Mouse (Mus musculus): ENCODE results near the gene Gm20388. TPM values are rescaled to one million over a fixed set of nuclear protein-coding genes. Genes with fewer than 3 reads are reported as not detected.
A peak's percentile ranks its signal among the peaks of the same experiment; 100 is the strongest.

The Gm20388 gene
- total RNA-seq, 1 experiment, result 27.0 TPM

DNA sequence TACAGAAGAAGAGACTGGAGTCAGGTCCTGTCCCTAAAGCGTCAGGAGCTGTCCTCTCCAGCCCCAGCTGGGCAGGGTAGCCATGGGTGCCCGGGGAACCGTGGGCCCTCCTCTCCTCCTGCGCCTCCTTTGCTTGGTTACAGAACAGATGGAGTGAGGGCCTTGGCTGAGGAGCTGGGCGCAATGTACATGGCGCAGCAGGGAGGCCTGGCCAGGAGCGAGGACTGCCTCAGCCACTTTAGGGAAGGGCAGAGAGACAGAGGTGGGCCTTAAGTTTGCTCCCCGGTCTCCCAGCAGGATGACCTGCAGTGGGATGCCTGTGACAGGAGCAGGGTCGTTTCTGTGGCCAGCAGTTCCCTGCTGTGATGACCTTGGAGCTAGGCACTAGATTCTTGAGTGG, 381.0 kb downstream of the Gm20388 start:
- peaks cover 0 to 21% of the 10 kb centered on the region in 2 experiments; a peak in 1 of 4 replicates for H3K4me1 ChIP-seq (ENCODE audit: control insufficient read depth in 2 of 2, insufficient read depth in 2 of 2, low read length in 2 of 2, poor library complexity in 1 of 2)
- H3K36me3 ChIP-seq (ENCODE audit: control insufficient read depth, insufficient read depth, low read length, poor library complexity, severe bottlenecking), result no peaks in the 10 kb centered on the region
- H3K9ac ChIP-seq (ENCODE audit: insufficient read depth, low read depth, low read length, poor library complexity, severe bottlenecking), result no peak overlapping the region
- no peaks in the 10 kb centered on the region for H3K9me3 ChIP-seq (ENCODE audit: control insufficient read depth, insufficient read depth, low read depth, low read length)
- DNase-seq (ENCODE audit: low read depth, low spot score), result no peak
- in situ Hi-C loops (cut with MboI; ENCODE audit: low sequenced_read_pairs in 2 of 2, unreplicated experiment in 2 of 2), result no loop called here
- H3K27ac ChIP-seq (ENCODE audit: insufficient read depth, low read depth, low read length, poor library complexity, severe bottlenecking), result no peak overlapping the region
- TF ChIP-seq ZC3H11A (IDR thresholded peaks at IDR 0.05; ENCODE audit: borderline replicate concordance, low read depth, low read length), result no peak
- no peak for TF ChIP-seq MAFK (IDR thresholded peaks at IDR 0.05; ENCODE audit: insufficient read depth, low read depth, low read length)
- TF ChIP-seq CHD2 (IDR thresholded peaks at IDR 0.05; ENCODE audit: low read depth, low read length), result no peak
- TF ChIP-seq ZNF384 (IDR thresholded peaks at IDR 0.05; ENCODE audit: low read depth, low read length), result no peak
- TF ChIP-seq HCFC1 (IDR thresholded peaks at IDR 0.05; ENCODE audit: borderline replicate concordance, insufficient read depth, low read length), result no peak
- H3K4me3 ChIP-seq (ENCODE audit: insufficient read depth in 1 of 2, low read depth in 1 of 2, low read length in 2 of 2, poor library complexity in 1 of 2, severe bottlenecking in 1 of 2), result no peak overlapping the region

DNA sequence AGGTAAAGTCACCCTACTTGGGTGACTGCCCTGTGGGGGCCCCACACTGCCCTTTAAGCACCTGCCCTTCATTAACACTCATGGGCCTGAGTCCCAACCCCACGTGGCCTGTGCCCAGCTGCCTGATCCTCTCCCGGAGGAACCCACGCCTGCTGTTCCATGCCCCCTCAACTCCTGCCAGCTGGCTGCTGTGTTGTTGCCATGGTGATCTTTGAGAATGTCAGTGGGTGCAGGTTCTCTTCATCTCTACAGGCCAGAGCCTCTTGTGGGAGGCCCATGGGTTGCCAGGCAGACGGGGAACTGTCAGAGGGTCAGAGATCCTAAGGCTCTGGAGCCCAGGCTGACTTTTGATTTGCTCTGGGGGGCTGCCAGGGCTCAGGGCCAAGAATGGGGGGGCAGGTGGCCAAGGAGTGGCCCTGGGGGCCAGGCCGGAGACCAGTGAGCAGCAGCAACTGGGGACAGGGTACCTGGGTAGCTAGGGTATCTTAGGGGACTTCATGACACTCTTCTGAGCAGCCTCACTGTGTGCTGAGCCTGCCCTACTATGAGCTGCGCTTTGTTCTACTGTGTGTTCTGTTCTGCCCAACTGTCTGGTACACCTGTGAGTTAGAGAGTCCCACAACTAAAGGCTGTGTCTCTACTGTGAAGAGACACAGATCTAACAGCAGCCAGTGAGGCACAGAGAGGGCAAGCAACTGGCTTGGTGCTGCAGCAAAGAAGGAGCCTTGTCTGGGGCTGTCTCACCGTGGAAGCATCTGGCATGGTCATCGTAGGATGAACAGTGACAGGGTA, 381.9 kb downstream of the Gm20388 start:
- TF ChIP-seq ZNF384 (IDR thresholded peaks at IDR 0.05; ENCODE audit: low read depth, low read length) (no peak), HCFC1 (IDR thresholded peaks at IDR 0.05; ENCODE audit: borderline replicate concordance, insufficient read depth, low read length) (no peak), CHD2 (IDR thresholded peaks at IDR 0.05; ENCODE audit: low read depth, low read length) (no peak), MAFK (IDR thresholded peaks at IDR 0.05; ENCODE audit: insufficient read depth, low read depth, low read length) (no peak), ZC3H11A (IDR thresholded peaks at IDR 0.05; ENCODE audit: borderline replicate concordance, low read depth, low read length) (no peak)
- DNase-seq (ENCODE audit: low read depth, low spot score), result no peak
- no peak overlapping the region for H3K27ac ChIP-seq (ENCODE audit: insufficient read depth, low read depth, low read length, poor library complexity, severe bottlenecking)
- peaks cover 0 to 21% of the 10 kb centered on the region in 2 experiments; a peak in 1 of 4 replicates for H3K4me1 ChIP-seq (ENCODE audit: control insufficient read depth in 2 of 2, insufficient read depth in 2 of 2, low read length in 2 of 2, poor library complexity in 1 of 2)
- H3K9me3 ChIP-seq (ENCODE audit: control insufficient read depth, insufficient read depth, low read depth, low read length), result no peaks in the 10 kb centered on the region
- no peak overlapping the region for H3K4me3 ChIP-seq (ENCODE audit: insufficient read depth in 1 of 2, low read depth in 1 of 2, low read length in 2 of 2, poor library complexity in 1 of 2, severe bottlenecking in 1 of 2)
- H3K9ac ChIP-seq (ENCODE audit: insufficient read depth, low read depth, low read length, poor library complexity, severe bottlenecking), result no peak overlapping the region
- in situ Hi-C loops (cut with MboI; ENCODE audit: low sequenced_read_pairs in 2 of 2, unreplicated experiment in 2 of 2), result no loop called here
- H3K36me3 ChIP-seq (ENCODE audit: control insufficient read depth, insufficient read depth, low read length, poor library complexity, severe bottlenecking), result no peaks in the 10 kb centered on the region

DNA sequence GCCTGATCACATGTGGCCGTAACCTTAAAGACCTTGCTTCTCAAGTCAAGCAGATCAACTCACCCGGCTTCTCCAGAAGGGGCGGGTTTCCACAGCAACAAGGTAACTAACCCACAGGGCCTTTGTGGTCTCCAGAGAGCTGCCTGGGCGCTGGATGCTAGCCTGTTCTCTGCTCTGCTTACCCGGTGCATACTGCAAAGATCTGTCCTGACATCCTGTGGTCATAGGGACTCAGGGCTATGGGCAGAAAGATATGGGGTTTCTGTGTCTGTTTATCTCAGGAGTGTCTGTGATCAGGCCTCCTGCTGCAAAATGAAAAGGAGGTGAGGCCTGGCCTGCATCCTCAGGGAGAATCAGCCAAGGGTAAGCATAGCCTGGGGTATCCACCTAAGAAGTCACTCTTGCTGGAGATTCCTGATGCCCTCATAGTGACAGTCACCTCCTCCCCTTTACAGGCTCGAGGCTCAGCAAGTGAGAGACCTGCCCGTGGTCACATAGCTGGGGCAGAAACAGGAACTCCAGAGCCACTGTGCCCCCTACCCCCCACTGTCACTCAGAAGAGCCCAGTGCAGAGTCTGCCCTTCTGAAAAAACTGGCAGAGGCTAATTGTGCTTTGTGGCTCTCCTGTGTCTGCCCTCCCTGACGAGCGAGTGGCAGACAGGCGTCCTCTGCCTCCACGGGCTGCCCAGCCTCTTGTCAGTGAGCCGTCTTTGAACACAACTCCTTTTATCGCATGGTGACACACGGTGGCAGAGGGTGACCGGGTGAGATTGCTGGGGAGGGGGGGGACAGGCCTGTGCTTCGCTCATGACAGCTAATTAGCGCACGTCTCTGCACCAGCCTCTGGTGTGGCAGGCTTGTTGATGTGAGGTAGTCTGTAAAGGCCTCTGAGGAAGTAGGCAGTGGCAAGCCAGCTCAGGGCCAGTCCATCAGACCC, 383.0 kb downstream of the Gm20388 start:
- Histone ChIP-seq H3K27ac (ENCODE audit: insufficient read depth, low read depth, low read length, poor library complexity, severe bottlenecking) (no peak overlapping the region), H3K36me3 (ENCODE audit: control insufficient read depth, insufficient read depth, low read length, poor library complexity, severe bottlenecking) (no peaks in the 10 kb centered on the region), H3K9me3 (ENCODE audit: control insufficient read depth, insufficient read depth, low read depth, low read length) (no peaks in the 10 kb centered on the region), H3K4me1 (ENCODE audit: control insufficient read depth in 2 of 2, insufficient read depth in 2 of 2, low read length in 2 of 2, poor library complexity in 1 of 2) (peaks cover 0 to 16% of the 10 kb centered on the region in 2 experiments; a peak in 1 of 4 replicates), H3K9ac (ENCODE audit: insufficient read depth, low read depth, low read length, poor library complexity, severe bottlenecking) (no peak overlapping the region), H3K4me3 (ENCODE audit: insufficient read depth in 1 of 2, low read depth in 1 of 2, low read length in 2 of 2, poor library complexity in 1 of 2, severe bottlenecking in 1 of 2) (no peak overlapping the region)
- TF ChIP-seq CHD2 (IDR thresholded peaks at IDR 0.05; ENCODE audit: low read depth, low read length) (no peak), HCFC1 (IDR thresholded peaks at IDR 0.05; ENCODE audit: borderline replicate concordance, insufficient read depth, low read length) (no peak), MAFK (IDR thresholded peaks at IDR 0.05; ENCODE audit: insufficient read depth, low read depth, low read length) (no peak), ZC3H11A (IDR thresholded peaks at IDR 0.05; ENCODE audit: borderline replicate concordance, low read depth, low read length) (no peak), ZNF384 (IDR thresholded peaks at IDR 0.05; ENCODE audit: low read depth, low read length) (no peak)
- in situ Hi-C loops (cut with MboI; ENCODE audit: low sequenced_read_pairs in 2 of 2, unreplicated experiment in 2 of 2), result no loop called here
- DNase-seq (ENCODE audit: low read depth, low spot score), result no peak

DNA sequence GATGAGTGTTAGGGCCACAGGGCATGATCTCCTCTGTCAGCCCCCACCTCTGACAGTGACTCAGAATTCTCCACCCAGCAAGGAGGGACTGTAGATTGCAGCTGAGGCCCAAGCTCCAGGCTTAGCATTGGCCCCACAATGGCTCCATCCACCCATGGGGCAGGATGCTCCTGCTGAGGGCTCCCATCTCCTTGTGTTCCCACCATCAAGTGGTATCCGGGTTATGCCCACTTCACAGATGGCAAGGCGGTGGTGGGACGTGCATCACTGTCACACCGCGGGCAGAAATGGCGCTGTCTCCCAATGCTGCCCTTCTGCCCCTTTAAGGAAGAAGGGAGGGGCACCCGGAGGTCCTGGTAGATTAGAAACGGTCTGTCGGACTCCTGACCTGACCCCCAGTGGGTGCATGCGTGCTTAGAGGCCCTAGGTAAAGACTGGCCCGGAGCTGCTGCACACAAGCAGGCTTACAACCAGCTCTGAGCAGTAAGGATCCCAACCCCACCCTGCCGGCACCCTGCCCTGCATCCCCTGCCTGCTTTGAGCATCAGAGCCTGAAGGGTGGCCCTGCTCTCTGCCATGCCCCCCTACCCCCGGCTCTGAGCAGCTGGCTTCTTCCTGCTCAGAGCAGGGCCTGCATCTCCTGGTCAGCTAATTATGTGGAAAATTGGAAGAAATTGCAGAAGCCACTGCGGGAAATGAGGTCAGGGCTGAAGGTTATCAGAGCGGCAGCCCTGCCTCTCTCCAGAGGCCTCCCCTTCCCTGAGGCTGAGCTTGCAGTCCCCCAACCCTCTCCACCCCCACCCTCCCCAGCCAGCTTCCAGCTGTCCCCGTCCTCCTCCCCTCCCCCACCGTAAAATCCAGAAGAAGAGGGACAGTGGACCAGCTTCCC, 384.6 kb downstream of the Gm20388 start:
- in situ Hi-C loops (cut with MboI; ENCODE audit: low sequenced_read_pairs in 2 of 2, unreplicated experiment in 2 of 2), result no loop called here
- DNase-seq (ENCODE audit: low read depth, low spot score), result no peak
- H3K4me3 ChIP-seq (ENCODE audit: insufficient read depth in 1 of 2, low read depth in 1 of 2, low read length in 2 of 2, poor library complexity in 1 of 2, severe bottlenecking in 1 of 2), result peak overlapping the region; percentile 6 to 12; a peak in 2 of 4 replicates
- TF ChIP-seq CHD2 (IDR thresholded peaks at IDR 0.05; ENCODE audit: low read depth, low read length) (no peak), MAFK (IDR thresholded peaks at IDR 0.05; ENCODE audit: insufficient read depth, low read depth, low read length) (no peak), ZC3H11A (IDR thresholded peaks at IDR 0.05; ENCODE audit: borderline replicate concordance, low read depth, low read length) (no peak), ZNF384 (IDR thresholded peaks at IDR 0.05; ENCODE audit: low read depth, low read length) (no peak)
- peaks cover 0 to 9% of the 10 kb centered on the region in 2 experiments; a peak in 1 of 4 replicates for H3K4me1 ChIP-seq (ENCODE audit: control insufficient read depth in 2 of 2, insufficient read depth in 2 of 2, low read length in 2 of 2, poor library complexity in 1 of 2)
- H3K9me3 ChIP-seq (ENCODE audit: control insufficient read depth, insufficient read depth, low read depth, low read length), result no peaks in the 10 kb centered on the region
- no peak overlapping the region for H3K27ac ChIP-seq (ENCODE audit: insufficient read depth, low read depth, low read length, poor library complexity, severe bottlenecking)
- no peak overlapping the region for H3K9ac ChIP-seq (ENCODE audit: insufficient read depth, low read depth, low read length, poor library complexity, severe bottlenecking)
- no peaks in the 10 kb centered on the region for H3K36me3 ChIP-seq (ENCODE audit: control insufficient read depth, insufficient read depth, low read length, poor library complexity, severe bottlenecking)
